Mouse (Mus musculus): ENCODE measurements around the gene Immp2l.

GRCm38 (mm10) chr12:41521671-41522070, 497.8 kb downstream of the Immp2l start:
- TF ChIP-seq HCFC1 (IDR thresholded peaks at IDR 0.05; ENCODE audit: borderline replicate concordance, insufficient read depth, low read length) (no peak), MAFK (IDR thresholded peaks at IDR 0.05; ENCODE audit: insufficient read depth, low read depth, low read length) (no peak), ZC3H11A (IDR thresholded peaks at IDR 0.05; ENCODE audit: borderline replicate concordance, low read depth, low read length) (no peak), ZNF384 (IDR thresholded peaks at IDR 0.05; ENCODE audit: low read depth, low read length) (no peak), CHD2 (IDR thresholded peaks at IDR 0.05; ENCODE audit: low read depth, low read length) (no peak)

All from ES-E14 (cell line).